Mouse (Mus musculus) G1E (cell line): ENCODE measurements at regions not wholly inside any gene's neighbourhood (a gene's known extent, or its start where the extent isn't known, plus 50 kb on each side); places are given as distances from the start of the nearest gene placed in this dataset.
A peak's percentile ranks its signal among the peaks of the same experiment; 100 is the strongest.

ENCODE experiments used
- ATAC-seq: 2 replicates; pipeline ENCODE4 v1.8.0; 2016; ENCODE audit warnings: mild to moderate bottlenecking; ENCODE audit not compliant: insufficient number of reproducible peaks, poor library complexity, low FRiP score, severe bottlenecking; ENCODE audit errors: extremely low read depth
- DNase-seq: peaks from one replicate; pipeline ENCODE4 v3.0.0; 2012; ENCODE audit warnings: low spot score
- H3K27me3 ChIP-seq: 2 replicates; pipeline ENCODE4 v1.6.1; 2012; ENCODE audit warnings: mild to moderate bottlenecking, low read length, inconsistent platforms; ENCODE audit not compliant: insufficient read depth
- H3K36me3 ChIP-seq: replicated peaks from 2 replicates; pipeline ENCODE3; 2012; ENCODE audit warnings: mild to moderate bottlenecking, inconsistent platforms
- H3K4me1 ChIP-seq: 2 replicates; pipeline ENCODE4 v1.6.1; 2012; ENCODE audit warnings: low read depth, low read length, inconsistent platforms, mixed read lengths; ENCODE audit not compliant: insufficient read depth
- H3K4me3 ChIP-seq: 2 replicates; pipeline ENCODE4 v1.5.1; 2012; ENCODE audit warnings: low read depth, mild to moderate bottlenecking, inconsistent platforms, low read length, moderate library complexity, mixed read lengths
- H3K9me3 ChIP-seq: replicated peaks from 2 replicates; pipeline ENCODE4 v1.6.1; 2012; ENCODE audit warnings: inconsistent platforms
- CTCF ChIP-seq: IDR thresholded peaks from 2 replicates; pipeline ENCODE4 v1.5.1; 2012; ENCODE audit warnings: low read depth, low read length, inconsistent platforms, mixed read lengths
- GATA1 ChIP-seq: IDR thresholded peaks from 2 replicates; pipeline ENCODE4 v1.6.1; 2012; ENCODE audit warnings: borderline replicate concordance, low read length, inconsistent platforms, mixed read lengths
- GATA2 ChIP-seq: IDR thresholded peaks from 2 replicates; pipeline ENCODE4 v1.6.1; 2012; ENCODE audit warnings: low read depth, low read length, inconsistent platforms, borderline replicate concordance
- POLR2AphosphoS5 ChIP-seq: IDR thresholded peaks from 2 replicates; pipeline ENCODE4 v1.6.1; 2012; ENCODE audit warnings: low read depth, low read length, inconsistent platforms; ENCODE audit not compliant: insufficient replicate concordance
- TAL1 ChIP-seq: conservative IDR thresholded peaks from 2 replicates; pipeline ENCODE4 v1.6.1; 2012; ENCODE audit warnings: low read depth, low read length, inconsistent platforms, mixed read lengths

DNA sequence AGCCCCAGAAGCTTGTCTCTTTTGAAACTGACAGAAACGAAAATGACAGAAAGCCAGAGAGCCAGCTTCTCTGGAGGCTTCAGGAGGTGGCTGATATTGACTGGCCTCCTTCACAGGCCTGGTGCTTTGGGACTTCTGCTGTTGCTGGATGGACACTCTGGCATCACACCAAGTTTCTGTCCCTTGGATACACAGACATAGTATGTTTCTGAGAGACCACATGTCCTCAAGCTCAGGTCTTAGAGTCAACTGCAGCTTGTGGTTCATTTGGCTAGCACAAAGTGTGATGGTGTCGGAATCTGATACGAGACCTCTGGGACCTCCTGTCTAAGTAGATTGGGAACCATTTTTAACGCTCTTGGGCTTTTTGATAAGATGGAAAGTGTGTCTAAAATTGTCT lies 502.0 kb downstream of the Sqor start:
- Histone ChIP-seq H3K36me3 (no peaks in the 10 kb centered on the region), H3K4me3 (no peak overlapping the region), H3K27me3 (no peaks in the 10 kb centered on the region), H3K4me1 (no peaks in the 10 kb centered on the region), H3K9me3 (no peaks in the 10 kb centered on the region)
- ATAC-seq: no peak
- TF ChIP-seq POLR2AphosphoS5 (no peak), GATA1 (no peak)
- DNase-seq: no peak

DNA sequence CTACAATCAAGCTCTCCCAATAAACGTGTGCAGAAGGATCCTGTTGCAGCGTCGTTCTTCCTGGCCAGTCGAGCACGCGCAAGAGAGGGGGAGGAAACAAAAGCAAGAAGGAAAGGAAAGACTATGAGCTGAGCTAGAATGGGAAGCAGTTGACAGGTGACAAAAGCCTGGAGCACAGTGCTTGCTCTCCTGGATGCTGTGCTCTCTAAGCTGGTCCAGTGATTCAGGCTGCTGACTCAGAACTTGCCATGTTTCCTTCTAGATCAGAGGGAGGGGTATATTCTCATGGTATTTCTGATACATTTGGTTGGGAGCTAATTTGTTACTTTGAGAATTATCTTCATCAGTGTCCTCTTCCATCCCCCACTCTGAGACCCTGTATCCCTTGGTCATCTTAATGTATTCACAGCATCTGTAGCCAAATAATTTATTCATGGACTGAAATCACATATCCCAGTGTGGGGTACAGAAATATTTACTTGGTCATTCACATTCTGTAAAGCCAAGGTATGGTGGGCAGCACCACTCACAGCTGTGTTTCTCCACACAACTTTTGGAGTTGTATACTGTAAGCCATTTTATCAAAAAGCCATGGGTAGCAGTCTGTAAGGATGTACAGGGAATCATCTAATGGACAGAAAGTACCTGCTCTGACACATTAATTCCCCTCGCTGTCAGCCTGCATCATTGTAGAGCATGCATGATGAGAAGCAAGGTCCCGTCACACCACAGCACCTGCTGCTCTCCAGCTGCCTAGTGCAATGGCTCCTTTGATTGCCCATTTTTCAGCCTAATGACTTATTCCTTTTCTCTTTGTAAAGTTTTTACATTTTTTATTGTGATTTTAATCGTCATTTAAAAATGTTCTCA lies 510.1 kb downstream of the Sqor start:
- DNase-seq: no peak
- TF ChIP-seq GATA1 (no peak), GATA2 (no peak), CTCF (no peak), TAL1 (no peak), POLR2AphosphoS5 (no peak)
- Histone ChIP-seq H3K9me3 (peaks cover 5% of the 10 kb centered on the region), H3K4me1 (no peaks in the 10 kb centered on the region), H3K27me3 (no peaks in the 10 kb centered on the region), H3K4me3 (no peak overlapping the region), H3K36me3 (no peaks in the 10 kb centered on the region)
- ATAC-seq: no peak

DNA sequence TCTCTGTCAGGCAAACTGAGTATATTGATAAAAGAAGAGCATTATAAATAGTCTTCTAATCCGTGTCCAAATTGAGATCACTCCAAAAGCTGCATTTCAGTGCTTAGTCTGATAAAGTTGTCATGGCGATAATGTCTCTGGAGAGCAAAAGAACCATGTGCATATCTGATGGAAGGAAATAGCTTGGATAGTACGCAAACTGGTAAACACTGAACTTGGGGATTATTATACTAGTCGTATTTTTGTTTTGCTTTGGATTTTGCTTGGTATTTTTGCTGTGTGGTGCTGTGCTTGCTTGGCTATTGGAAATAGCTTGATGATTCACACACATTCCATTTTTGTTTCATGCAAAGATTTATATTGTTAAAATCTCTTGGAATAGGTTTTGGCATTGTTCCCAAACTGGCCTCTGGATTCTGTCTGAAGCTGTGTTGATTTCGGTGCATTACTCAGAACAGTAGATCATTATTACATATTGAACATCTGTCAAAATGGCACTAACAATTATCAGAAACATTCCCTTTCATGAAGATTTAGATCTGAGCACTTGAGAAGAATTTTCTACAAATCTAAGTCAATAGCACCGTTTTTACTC lies 510.8 kb downstream of the Sqor start:
- no peak for ATAC-seq
- no peaks in the 10 kb centered on the region for H3K36me3 ChIP-seq
- H3K4me1 ChIP-seq: no peaks in the 10 kb centered on the region
- H3K9me3 ChIP-seq: peaks cover 5% of the 10 kb centered on the region
- no peaks in the 10 kb centered on the region for H3K27me3 ChIP-seq
- DNase-seq: no peak
- no peak for TF ChIP-seq CTCF
- H3K4me3 ChIP-seq: no peak overlapping the region

DNA sequence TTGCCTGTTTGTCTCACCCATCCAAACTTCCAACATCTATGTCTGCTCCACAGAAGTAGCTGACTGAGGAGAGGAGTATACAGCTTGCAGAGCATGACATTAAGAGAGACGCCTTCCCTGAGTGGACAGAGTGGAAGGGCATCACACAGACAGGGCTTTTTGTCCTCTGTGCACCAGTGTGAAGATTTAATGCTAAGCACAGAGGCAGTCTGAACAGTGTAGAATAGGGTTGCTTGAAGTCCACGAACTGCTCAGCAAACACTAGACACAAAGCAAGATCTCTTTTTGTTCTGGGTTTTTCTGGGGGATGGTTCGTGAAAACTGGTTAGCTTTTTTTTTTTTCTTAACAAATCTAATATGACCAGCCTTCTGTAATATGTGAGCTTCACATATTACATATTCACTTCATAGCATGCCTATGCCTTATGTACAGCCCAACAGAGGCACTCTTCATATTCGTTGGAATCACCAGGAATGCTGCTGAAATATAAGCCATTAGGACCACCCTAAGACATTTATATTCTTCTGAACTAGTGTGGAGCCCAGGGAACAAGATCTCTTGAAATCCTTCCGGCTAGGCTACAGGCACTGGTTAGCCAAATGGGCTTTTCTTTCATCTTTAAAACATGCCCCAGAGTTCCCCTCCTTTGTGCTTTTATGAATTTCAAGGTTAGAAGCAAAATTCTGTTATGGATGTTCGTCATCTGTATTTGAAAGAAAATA lies 546.7 kb downstream of the Sqor start:
- TF ChIP-seq GATA2 (no peak), TAL1 (no peak), POLR2AphosphoS5 (no peak), GATA1 (no peak), CTCF (no peak)
- no peaks in the 10 kb centered on the region for H3K27me3 ChIP-seq
- peaks cover 3% of the 10 kb centered on the region; the same call in 1 of the 2 replicates for H3K9me3 ChIP-seq
- H3K4me1 ChIP-seq: no peaks in the 10 kb centered on the region
- no peaks in the 10 kb centered on the region for H3K36me3 ChIP-seq
- ATAC-seq (no peak), DNase-seq (no peak)
- no peak overlapping the region for H3K4me3 ChIP-seq

DNA sequence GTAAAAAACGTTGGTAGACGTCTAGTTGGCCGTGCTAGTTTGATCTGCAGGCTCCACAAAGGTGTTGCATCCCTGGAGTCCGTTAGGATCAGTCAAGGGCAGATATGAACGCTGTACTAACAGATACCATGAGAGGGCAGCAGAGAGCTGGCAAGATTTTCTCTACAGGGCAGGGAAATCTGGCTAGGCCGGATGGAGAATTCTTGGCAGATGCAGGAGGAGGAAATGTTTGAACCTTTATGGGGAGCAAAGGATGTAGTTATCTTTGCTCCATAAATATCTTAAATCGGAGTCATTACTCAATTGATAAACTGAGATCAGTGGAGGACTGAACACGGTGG lies 547.2 kb downstream of the Sqor start:
- Histone ChIP-seq H3K36me3 (no peaks in the 10 kb centered on the region), H3K4me3 (no peak overlapping the region), H3K27me3 (no peaks in the 10 kb centered on the region), H3K4me1 (no peaks in the 10 kb centered on the region), H3K9me3 (no peaks in the 10 kb centered on the region)
- no peak for DNase-seq
- TF ChIP-seq GATA1 (no peak), GATA2 (no peak), CTCF (peak; percentile 27; the same call in 1 of the 2 replicates), POLR2AphosphoS5 (no peak), TAL1 (no peak)
- no peak for ATAC-seq

DNA sequence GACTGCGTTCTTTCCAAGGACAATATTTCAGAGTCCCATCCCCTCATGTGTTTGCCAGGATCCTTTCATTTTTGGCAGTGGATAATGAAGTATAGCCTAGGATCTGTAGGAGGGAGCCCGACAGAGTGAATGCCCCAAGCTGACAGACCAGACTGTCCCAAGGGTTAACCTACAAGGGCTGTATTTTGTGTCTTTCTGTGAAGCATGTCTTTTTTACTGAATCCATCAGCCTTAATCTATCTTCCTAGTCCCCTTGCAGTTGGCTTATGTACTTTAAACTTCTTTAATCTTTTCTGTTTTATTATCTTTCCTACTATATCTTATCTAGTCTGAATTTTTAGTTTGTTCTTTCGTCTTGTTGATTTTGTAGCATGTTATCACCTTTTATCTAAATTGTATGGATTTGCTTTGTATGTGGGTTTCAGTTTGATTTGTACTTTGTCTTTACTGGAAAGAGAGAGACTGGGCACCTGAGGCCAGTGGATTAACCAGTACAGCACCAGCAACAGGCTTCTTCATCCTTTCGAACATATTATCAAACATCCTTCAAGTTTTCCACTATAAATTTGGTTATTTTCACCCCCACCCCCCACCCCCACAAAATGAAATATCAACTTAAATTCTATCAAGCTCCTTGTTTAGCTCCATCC lies 555.5 kb downstream of the Sqor start:
- ATAC-seq (no peak), DNase-seq (no peak)
- H3K36me3 ChIP-seq: no peaks in the 10 kb centered on the region
- H3K9me3 ChIP-seq: 0 out of 2 replicates have a peak, but pooled peaks cover 5% of the 10 kb centered on the region
- H3K27me3 ChIP-seq: no peaks in the 10 kb centered on the region
- no peak overlapping the region for H3K4me3 ChIP-seq
- no peak for TF ChIP-seq TAL1
- TF ChIP-seq CTCF: no peak
- no peak for TF ChIP-seq GATA1
- TF ChIP-seq GATA2: no peak
- TF ChIP-seq POLR2AphosphoS5: no peak
- no peaks in the 10 kb centered on the region for H3K4me1 ChIP-seq
